Mouse (Mus musculus): ENCODE data around the gene Zbtb16.

- TF ChIP-seq POLR2A (IDR thresholded peaks at IDR 0.05; ENCODE audit: extremely low read depth, insufficient read depth, low read length): no peak
- TF ChIP-seq CTCF (IDR thresholded peaks at IDR 0.05; ENCODE audit: low read depth, low read length): no peak
These were observed 29.2 kb upstream of the Zbtb16 start for GRCm38 (mm10) chr9:48865235-48865634.
